Mouse (Mus musculus): Measurements from ENCODE around the gene Tubb4b.

- TF ChIP-seq CTCF (IDR thresholded peaks at IDR 0.05; ENCODE audit: control insufficient read depth, insufficient read depth, low read length) (no peak), POLR2A (IDR thresholded peaks at IDR 0.05; ENCODE audit: borderline replicate concordance, control insufficient read depth, low read depth, low read length) (no peak)
Measured at GRCm38 (mm10) chr2:25230581-25230980, 6.1 kb upstream of the Tubb4b start.
